Comparison of ENCODE assay signal across 13 mouse cellular contexts in the genomic region with DNA sequence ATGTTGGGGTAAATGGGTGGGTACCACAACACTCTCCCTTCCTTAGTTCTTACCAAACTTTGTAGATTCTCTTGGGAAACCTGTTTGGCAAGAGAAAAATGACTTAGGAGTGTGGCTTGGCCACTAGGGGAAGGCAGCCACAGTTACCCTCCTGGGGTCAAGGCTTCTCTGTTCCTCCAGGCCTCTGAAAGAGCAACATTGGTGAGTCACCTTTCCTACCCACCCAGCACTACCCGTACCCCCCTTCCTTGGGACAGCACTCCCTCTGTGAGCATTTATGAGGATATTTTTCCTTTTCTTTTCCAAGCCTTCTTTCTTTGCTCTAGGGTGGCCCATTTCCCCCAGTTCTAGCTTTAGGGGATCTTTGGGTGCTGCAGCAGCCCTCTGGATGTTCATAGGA. TPM values are rescaled to one million over a fixed set of nuclear protein-coding genes. Genes with fewer than 3 reads are reported as not detected.
DNase-seq lines count a peak whose midpoint lies in the region; ATAC-seq lines count a peak whose summit lies in the region.
"Had no signal": no experiment of that assay in that cellular context is flagged by ENCODE, and none has a peak within 500 bp of the region (broad histone marks: within the 10 kb centered on the region; RNA-seq: fewer than 3 reads in every experiment).

No protein-coding gene starts in this region.

- peak overlapping the region; percentile 72; the same call in 1 of the 2 replicates for H3K27ac ChIP-seq in intestine, embryonic 15.5 days
- H3K27ac ChIP-seq in intestine, embryonic 16.5 days (ENCODE audit: low read length), result no peak overlapping the region
- H3K27ac ChIP-seq in liver, embryonic 16.5 days (ENCODE audit: low read length), result peak overlapping the region; percentile 69

- DNase-seq in MN1 (ENCODE audit: low spot score), result peak; percentile 43
- peak; percentile 27 for DNase-seq in adrenal gland, postnatal 25 days
- no peak for DNase-seq in gastrocnemius, postnatal 10 days
- DNase-seq in gastrocnemius, postnatal 25 days, result no peak
- DNase-seq: cerebellum, adult 11-12 months; right cerebral cortex, postnatal 25 days; thymus, postnatal 4 days had no signal

- no peak overlapping the region for H3K4me3 ChIP-seq in intestine, embryonic 15.5 days (replicated peaks)
- no peak overlapping the region for H3K4me3 ChIP-seq in intestine, embryonic 16.5 days (ENCODE audit: low read length)
- no peak overlapping the region; the same call in 1 of the 2 replicates for H3K4me3 ChIP-seq in liver, embryonic 16.5 days (ENCODE audit: low read depth, low read length)

- no peaks in the 10 kb centered on the region for H3K27me3 ChIP-seq in intestine, embryonic 15.5 days (replicated peaks)
- H3K27me3 ChIP-seq in intestine, embryonic 16.5 days (replicated peaks; ENCODE audit: control insufficient read depth, insufficient read depth, low read length), result no peaks in the 10 kb centered on the region
- no peaks in the 10 kb centered on the region for H3K27me3 ChIP-seq in liver, embryonic 16.5 days (ENCODE audit: control insufficient read depth, insufficient read depth, low read depth, low read length)

- 54% methylated on average over 1 of the region's 1 CpGs for WGBS in intestine, embryonic 15.5 days
- WGBS in intestine, embryonic 16.5 days, result 64% methylated on average over 1 of the region's 1 CpGs
- 46% methylated on average over 1 of the region's 1 CpGs for WGBS in liver, embryonic 16.5 days (ENCODE audit: insufficient replicate concordance)

- no peaks in the 10 kb centered on the region for H3K9me3 ChIP-seq in intestine, embryonic 15.5 days
- H3K9me3 ChIP-seq in intestine, embryonic 16.5 days (ENCODE audit: control insufficient read depth, low read length), result no peaks in the 10 kb centered on the region
- no peaks in the 10 kb centered on the region for H3K9me3 ChIP-seq in liver, embryonic 16.5 days (replicated peaks; ENCODE audit: control insufficient read depth, low read length)

- H3K36me3 ChIP-seq in intestine, embryonic 15.5 days, result 0 out of 2 replicates have a peak, but pooled peaks cover 3% of the 10 kb centered on the region
- no peaks in the 10 kb centered on the region for H3K36me3 ChIP-seq in intestine, embryonic 16.5 days (ENCODE audit: control insufficient read depth, insufficient read depth, low read length)
- H3K36me3 ChIP-seq in liver, embryonic 16.5 days (ENCODE audit: control insufficient read depth, insufficient read depth), result peaks cover 4% of the 10 kb centered on the region; the same call in 1 of the 2 replicates

- H3K4me2 ChIP-seq in intestine, embryonic 15.5 days (replicated peaks), result peak overlapping the region; percentile 89
- H3K4me2 ChIP-seq in intestine, embryonic 16.5 days (ENCODE audit: low read depth, low read length), result no peak overlapping the region
- peak overlapping the region; percentile 97; the same call in 1 of the 2 replicates for H3K4me2 ChIP-seq in liver, embryonic 16.5 days (ENCODE audit: low read depth, low read length)

- H3K9ac ChIP-seq in intestine, embryonic 15.5 days, result peak overlapping the region; percentile 14; the same call in 1 of the 2 replicates
- no peak overlapping the region for H3K9ac ChIP-seq in intestine, embryonic 16.5 days (ENCODE audit: low read depth, low read length)
- H3K9ac ChIP-seq in liver, embryonic 16.5 days (ENCODE audit: low read depth, low read length), result no peak overlapping the region

- ATAC-seq in intestine, embryonic 15.5 days, result no peak
- ATAC-seq in intestine, embryonic 16.5 days, result no peak
- ATAC-seq in liver, embryonic 16.5 days (ENCODE audit: low read depth), result no peak

- H3K4me1 ChIP-seq in intestine, embryonic 15.5 days (replicated peaks), result peaks cover 45% of the 10 kb centered on the region
- H3K4me1 ChIP-seq in intestine, embryonic 16.5 days (ENCODE audit: control insufficient read depth, insufficient read depth, low read length), result peaks cover 50% of the 10 kb centered on the region
- H3K4me1 ChIP-seq in liver, embryonic 16.5 days (ENCODE audit: control insufficient read depth, low read depth, low read length), result peaks cover 63% of the 10 kb centered on the region

RNA-seq across cellular contexts. Expression of a gene that starts 1.8 kb away (rescaled TPM):
- 15.0 and 15.8 TPM in 2 replicates for polyA plus RNA-seq in intestine, embryonic 15.5 days (2015; fragmentation: Nextera tagmentation; extraction: Ambion mirVana)
- polyA plus RNA-seq in intestine, embryonic 16.5 days (2015; fragmentation: Nextera tagmentation; extraction: Ambion mirVana), result 14.9 and 16.2 TPM in 2 replicates
- 77.2 and 92.4 TPM in 2 replicates for total RNA-seq in adrenal gland, postnatal 25 days (2021)
- polyA plus RNA-seq in liver, embryonic 16.5 days (2015; fragmentation: Nextera tagmentation; extraction: Ambion mirVana), result 8.9 and 10.9 TPM in 2 replicates
- 10 to 100 TPM; 13.2 to 16.2 TPM for total RNA-seq in gastrocnemius, postnatal 10 days (2021)
- total RNA-seq in gastrocnemius, postnatal 25 days (2021), result 10 to 100 TPM; 11.7 to 12.4 TPM

RNA-seq across cellular contexts. Expression of a gene that starts 9.1 kb away (rescaled TPM):
- 2.2 and 2.4 TPM in 2 replicates for polyA plus RNA-seq in intestine, embryonic 15.5 days (2015; fragmentation: Nextera tagmentation; extraction: Ambion mirVana)
- 1.8 and 2.0 TPM in 2 replicates for polyA plus RNA-seq in intestine, embryonic 16.5 days (2015; fragmentation: Nextera tagmentation; extraction: Ambion mirVana)
- 6.1 and 9.5 TPM in 2 replicates for total RNA-seq in adrenal gland, postnatal 25 days (2021)
- polyA plus RNA-seq in liver, embryonic 16.5 days (2015; fragmentation: Nextera tagmentation; extraction: Ambion mirVana), result 3.5 and 3.6 TPM in 2 replicates
- 1 to 10 TPM in 1 of 2 experiments, under 1 TPM in 1; 0.59 to 1.2 TPM for total RNA-seq in gastrocnemius, postnatal 10 days (2021)
- total RNA-seq in gastrocnemius, postnatal 25 days (2021), result under 1 TPM in 1 of 2 experiments, not detected in 1; 0.33 TPM

RNA-seq across cellular contexts. Expression of a gene that starts 39.8 kb away (rescaled TPM):
- 71.4 and 82.4 TPM in 2 replicates for polyA plus RNA-seq in intestine, embryonic 15.5 days (2015; fragmentation: Nextera tagmentation; extraction: Ambion mirVana)
- 63.8 and 73.2 TPM in 2 replicates for polyA plus RNA-seq in intestine, embryonic 16.5 days (2015; fragmentation: Nextera tagmentation; extraction: Ambion mirVana)
- total RNA-seq in adrenal gland, postnatal 25 days (2021), result 35.0 and 46.2 TPM in 2 replicates
- 81.2 and 83.4 TPM in 2 replicates for polyA plus RNA-seq in liver, embryonic 16.5 days (2015; fragmentation: Nextera tagmentation; extraction: Ambion mirVana)
- 10 to 100 TPM; 19.9 to 20.6 TPM for total RNA-seq in gastrocnemius, postnatal 10 days (2021)
- total RNA-seq in gastrocnemius, postnatal 25 days (2021), result 10 to 100 TPM; 12.4 to 14.1 TPM

RNA-seq across cellular contexts. Expression of a gene that starts 51.0 kb away (rescaled TPM):
- polyA plus RNA-seq in intestine, embryonic 15.5 days (2015; fragmentation: Nextera tagmentation; extraction: Ambion mirVana), result 0.05 and 0.09 TPM in 2 replicates
- 0.05 TPM in 1 of 2 replicates, not detected in the other for polyA plus RNA-seq in intestine, embryonic 16.5 days (2015; fragmentation: Nextera tagmentation; extraction: Ambion mirVana)
- total RNA-seq in adrenal gland, postnatal 25 days (2021), result 0.38 and 0.73 TPM in 2 replicates
- polyA plus RNA-seq in liver, embryonic 16.5 days (2015; fragmentation: Nextera tagmentation; extraction: Ambion mirVana), result not detected in 2 replicates
- not detected for total RNA-seq in gastrocnemius, postnatal 10 days (2021)
- total RNA-seq in gastrocnemius, postnatal 25 days (2021), result not detected
- total RNA-seq: hematopoietic stem cell, adult 5-6 weeks had no signal
- polyA plus RNA-seq: large intestine, adult 2 months; neural tube, embryonic 11.5 days had no signal

Comparison
In these comparisons a context has a peak if more than half of its experiments do, and no peak if none do; other contexts are left out.
1. DNase-seq: peak in MN1 (single experiment) and adrenal gland, postnatal 25 days (single experiment); none in gastrocnemius, postnatal 10 days (single experiment) and gastrocnemius, postnatal 25 days (single experiment).